Mouse (Mus musculus) macrophage (primary cell): ENCODE data around the gene Tmbim6. TPM values are rescaled to one million over a fixed set of nuclear protein-coding genes. Genes with fewer than 3 reads are reported as not detected.
"Not testable (repeated sequence)": the region's sequence is repeated elsewhere in the genome, so short reads cannot be mapped to it uniquely, and the experiment has no call there.

Source experiments
- H3K27ac ChIP-seq: fragments of 350-480 bp; formaldehyde crosslinking; 2 replicates; pipeline ENCODE4 v1.9.0; 2021
- H3K36me3 ChIP-seq: fragments of 350-480 bp; formaldehyde crosslinking; 2 replicates; pipeline ENCODE4 v1.9.0; 2021; ENCODE audit errors: inconsistent target
- H3K4me3 ChIP-seq: fragments of 350-480 bp; formaldehyde crosslinking; 2 replicates; pipeline ENCODE4 v1.9.0; 2021; ENCODE audit errors: inconsistent target
- H3K79me2 ChIP-seq: fragments of 350-480 bp; formaldehyde crosslinking; 2 replicates; pipeline ENCODE4 v1.9.0; 2021; ENCODE audit errors: inconsistent target
- WGBS: methylation state at CpG from one replicate; pipeline ENCODE4 v1.1.7; 2026; ENCODE audit warnings: inconsistent platforms; ENCODE audit not compliant: missing documents; 5-methylcytosine and 5-hydroxymethylcytosine counted together
- polyA plus RNA-seq: library from polyadenylated mRNA; stranded (reverse); fragments of 250-400 nt; gene quantifications from 3 replicates; pipeline ENCODE4 v1.2.4, GENCODE M21; 2018; ENCODE audit warnings: inconsistent platforms

Gene Tmbim6
- polyA plus RNA-seq, 1 experiment from 2014 or later, result 449 TPM

DNA sequence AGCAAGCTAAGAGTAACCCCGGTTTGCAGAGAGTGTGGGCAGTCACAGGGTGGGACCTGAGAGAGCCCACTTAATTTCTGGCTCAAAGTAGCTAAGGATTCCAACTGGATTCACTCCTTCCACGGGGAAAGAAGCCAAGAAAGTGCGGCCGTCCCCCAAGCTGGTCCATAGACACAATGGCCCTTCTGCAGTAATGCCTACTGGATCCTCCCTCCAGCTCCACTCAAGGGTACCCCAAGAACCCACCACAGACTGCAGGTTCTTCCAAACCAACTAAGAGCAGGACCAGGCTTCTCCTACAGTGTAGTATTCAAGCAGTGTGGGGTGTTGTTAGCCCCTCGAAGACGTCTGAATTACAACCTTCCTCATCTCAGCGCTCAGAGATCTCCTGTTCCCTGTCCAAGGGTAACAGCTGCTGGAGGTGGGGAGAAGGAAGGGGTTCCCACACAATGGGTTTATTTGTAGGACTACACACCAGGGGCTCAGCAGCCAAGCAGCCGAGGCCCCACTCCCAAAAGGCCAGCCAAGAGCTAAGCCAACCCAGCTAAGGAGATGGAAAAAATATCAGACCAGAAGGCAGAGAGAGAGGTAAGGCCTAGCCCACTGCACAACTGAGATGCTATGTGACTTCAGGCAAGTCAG lies 48.3 kb downstream of the Tmbim6 start:
- H3K79me2 ChIP-seq, result no peaks in the 10 kb centered on the region; the same call in 1 of the 2 replicates
- no peak overlapping the region for H3K27ac ChIP-seq
- no peak overlapping the region for H3K4me3 ChIP-seq
- H3K36me3 ChIP-seq, result no peaks in the 10 kb centered on the region
- 91% methylated on average over 8 of the region's 8 CpGs for WGBS

DNA sequence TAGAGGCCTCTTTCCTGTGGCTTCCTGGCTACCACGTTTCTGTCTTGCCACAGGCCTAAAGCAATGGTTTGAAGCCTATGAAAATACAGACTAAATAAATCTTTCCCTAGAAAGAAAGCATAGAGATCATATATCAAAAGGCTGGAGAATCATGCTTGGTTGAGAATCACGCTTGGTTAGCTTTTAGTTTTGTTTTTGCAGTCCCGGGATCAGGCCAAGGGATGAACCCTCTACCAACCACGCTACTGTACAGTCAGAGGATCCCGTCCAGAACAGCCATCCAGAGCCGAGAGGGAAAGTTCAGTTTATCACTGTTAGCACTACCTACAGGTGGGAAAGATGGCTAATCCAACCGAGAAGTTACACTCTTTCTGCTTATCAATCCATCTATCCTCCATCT lies 49.7 kb downstream of the Tmbim6 start:
- H3K4me3 ChIP-seq, result no peak overlapping the region
- H3K79me2 ChIP-seq, result no peaks in the 10 kb centered on the region; the same call in 1 of the 2 replicates
- no peaks in the 10 kb centered on the region for H3K36me3 ChIP-seq
- 85% methylated on average over 7 of the region's 7 CpGs for WGBS
- no peak overlapping the region for H3K27ac ChIP-seq

DNA sequence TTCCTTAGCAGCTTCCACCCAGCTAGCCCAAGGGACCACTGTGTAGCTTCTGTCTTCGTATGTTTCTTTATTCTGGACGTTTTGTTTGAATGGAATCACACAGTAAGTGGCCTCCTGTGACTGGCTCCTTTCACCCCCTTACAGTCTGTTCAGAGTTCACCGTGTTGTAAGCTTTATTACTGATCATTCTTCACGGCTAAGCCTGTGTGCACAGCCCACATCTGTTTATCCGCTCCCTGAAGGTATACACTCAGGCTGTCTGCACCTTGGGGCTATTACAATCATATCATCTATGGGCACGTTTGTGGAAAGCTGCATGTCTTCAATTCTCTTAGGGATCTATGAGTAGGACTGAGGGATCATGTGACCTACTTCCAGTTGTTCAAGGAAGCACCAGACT lies 52.9 kb downstream of the Tmbim6 start:
- WGBS, result 91% methylated on average over 6 of the region's 6 CpGs
- Histone ChIP-seq H3K4me3 (no peak overlapping the region), H3K36me3 (no peaks in the 10 kb centered on the region), H3K27ac (no peak overlapping the region), H3K79me2 (peaks cover 5% of the 10 kb centered on the region; the same call in 1 of the 2 replicates)

DNA sequence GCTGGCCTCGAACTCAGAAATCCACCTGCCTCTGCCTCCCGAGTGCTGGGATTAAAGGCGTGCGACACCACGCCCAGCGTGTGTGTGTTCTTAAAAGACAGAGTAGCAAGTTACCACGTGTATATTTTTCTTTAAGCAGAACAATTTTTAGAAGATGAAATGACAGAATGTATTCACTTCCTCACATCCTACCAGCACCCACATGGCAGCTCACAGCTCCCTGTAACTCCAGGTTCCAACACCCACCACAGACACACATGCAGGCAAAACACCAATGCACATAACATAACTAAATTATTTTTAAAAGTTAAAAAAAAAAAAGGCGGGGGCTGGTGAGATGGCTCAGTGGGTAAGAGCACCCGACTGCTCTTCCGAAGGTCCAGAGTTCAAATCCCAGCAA lies 53.5 kb downstream of the Tmbim6 start:
- not testable (repeated sequence) for H3K36me3 ChIP-seq, H3K79me2 ChIP-seq, H3K4me3 ChIP-seq, H3K27ac ChIP-seq
- 84% methylated on average over 7 of the region's 10 CpGs for WGBS

DNA sequence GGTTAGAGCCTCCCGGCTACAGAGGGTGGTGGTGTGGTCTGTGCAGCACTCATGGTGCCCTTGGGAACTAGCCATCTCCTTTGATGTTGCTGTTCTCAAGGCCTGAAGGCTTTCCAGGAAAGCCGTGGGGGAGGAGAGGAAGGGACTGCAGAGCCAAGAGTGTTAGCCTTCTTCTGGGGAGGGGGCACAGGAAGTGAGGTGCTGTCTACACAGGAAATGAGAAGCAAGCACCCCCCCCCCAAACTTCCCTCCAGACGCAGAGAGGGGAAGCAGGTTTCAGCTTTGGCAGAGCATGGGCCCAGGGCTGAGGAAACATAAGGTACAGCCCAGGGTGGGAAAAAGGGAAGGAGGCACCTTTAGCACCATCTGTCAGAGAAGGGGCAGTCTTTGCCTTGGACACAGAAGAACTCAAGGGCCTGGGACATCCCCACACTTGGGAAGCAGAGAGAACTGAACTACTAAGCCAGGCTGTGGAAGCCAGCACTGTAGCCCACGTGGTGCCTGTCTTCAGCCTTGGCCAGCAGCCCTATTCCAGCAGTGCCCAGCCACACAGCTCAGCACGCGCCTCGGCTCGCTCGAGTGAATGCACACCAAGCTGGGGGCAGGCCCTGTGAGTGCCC lies 56.6 kb downstream of the Tmbim6 start:
- H3K36me3 ChIP-seq, result no peaks in the 10 kb centered on the region
- peaks cover 22% of the 10 kb centered on the region; the same call in 1 of the 2 replicates for H3K79me2 ChIP-seq
- H3K4me3 ChIP-seq, result no peak overlapping the region
- WGBS, result 42% methylated on average over 5 of the region's 9 CpGs
- H3K27ac ChIP-seq, result no peak overlapping the region

DNA sequence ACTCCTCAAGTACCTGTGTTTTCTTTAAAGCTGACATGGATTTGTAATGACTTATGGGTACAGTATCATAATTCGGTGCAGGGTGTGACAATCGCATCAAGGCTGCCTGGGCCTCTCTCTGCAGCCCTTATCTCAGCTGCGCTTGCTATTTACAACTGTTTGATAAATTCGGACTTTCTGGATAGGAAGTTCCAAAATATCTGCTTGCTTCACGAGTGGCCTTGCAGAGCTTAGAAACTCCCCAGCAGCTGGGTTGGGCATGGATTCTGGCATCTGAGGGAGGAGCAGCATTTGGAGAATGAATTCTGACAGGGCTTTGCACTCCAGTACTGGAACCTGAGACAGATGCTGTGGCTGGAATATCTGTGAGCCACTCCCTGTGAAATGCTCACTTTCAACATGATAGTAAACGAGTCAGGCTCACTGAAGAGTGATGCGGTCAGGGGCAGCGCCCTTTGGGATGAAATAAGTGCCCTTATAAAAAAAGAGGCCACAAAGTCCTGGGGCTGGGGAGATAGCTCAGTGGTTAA lies 57.1 kb downstream of the Tmbim6 start:
- no peak overlapping the region for H3K4me3 ChIP-seq
- H3K36me3 ChIP-seq, result no peaks in the 10 kb centered on the region
- H3K79me2 ChIP-seq, result peaks cover 28% of the 10 kb centered on the region; the same call in 1 of the 2 replicates
- no peak overlapping the region for H3K27ac ChIP-seq
- WGBS, result 70% methylated on average over 8 of the region's 8 CpGs

DNA sequence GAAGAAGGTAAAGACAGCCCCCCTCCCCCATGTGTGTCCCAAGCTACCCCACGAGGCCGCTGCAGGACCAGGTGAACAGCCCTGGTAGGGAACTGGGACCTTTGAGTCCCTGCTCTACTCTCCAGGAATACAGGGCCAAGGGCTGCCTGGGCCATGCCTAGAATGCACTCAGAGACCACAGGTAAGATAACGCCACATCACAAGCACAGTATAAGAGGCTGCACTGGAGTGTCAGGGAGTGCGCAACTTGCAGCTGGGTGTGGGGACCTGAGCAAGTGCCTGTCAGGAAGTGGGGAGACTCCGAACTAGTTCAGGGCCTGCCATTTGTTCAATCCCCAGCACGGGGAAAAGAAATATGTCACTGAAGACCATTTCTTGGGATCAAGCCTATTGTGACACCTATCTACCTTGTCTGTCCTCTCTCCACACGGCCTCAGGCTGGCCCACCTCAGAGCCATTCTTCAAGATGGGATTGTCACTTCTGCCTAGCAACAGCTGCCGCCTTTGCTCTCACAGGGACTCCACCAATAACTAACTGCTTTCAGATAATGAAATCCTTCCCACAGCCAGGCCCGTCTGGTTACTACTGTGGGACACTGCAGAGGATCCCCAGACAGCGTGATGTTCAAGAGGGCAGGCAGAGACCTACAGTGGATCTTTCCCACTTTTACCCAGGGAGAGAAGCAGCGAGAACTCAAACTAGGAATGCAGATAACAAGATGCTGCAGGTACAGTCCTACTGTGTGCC lies 60.6 kb downstream of the Tmbim6 start:
- H3K27ac ChIP-seq, result no peak overlapping the region
- WGBS, result 95% methylated on average over 11 of the region's 11 CpGs
- H3K79me2 ChIP-seq, result peaks cover 40% of the 10 kb centered on the region; the same call in 1 of the 2 replicates
- H3K36me3 ChIP-seq, result no peaks in the 10 kb centered on the region
- H3K4me3 ChIP-seq, result no peak overlapping the region

DNA sequence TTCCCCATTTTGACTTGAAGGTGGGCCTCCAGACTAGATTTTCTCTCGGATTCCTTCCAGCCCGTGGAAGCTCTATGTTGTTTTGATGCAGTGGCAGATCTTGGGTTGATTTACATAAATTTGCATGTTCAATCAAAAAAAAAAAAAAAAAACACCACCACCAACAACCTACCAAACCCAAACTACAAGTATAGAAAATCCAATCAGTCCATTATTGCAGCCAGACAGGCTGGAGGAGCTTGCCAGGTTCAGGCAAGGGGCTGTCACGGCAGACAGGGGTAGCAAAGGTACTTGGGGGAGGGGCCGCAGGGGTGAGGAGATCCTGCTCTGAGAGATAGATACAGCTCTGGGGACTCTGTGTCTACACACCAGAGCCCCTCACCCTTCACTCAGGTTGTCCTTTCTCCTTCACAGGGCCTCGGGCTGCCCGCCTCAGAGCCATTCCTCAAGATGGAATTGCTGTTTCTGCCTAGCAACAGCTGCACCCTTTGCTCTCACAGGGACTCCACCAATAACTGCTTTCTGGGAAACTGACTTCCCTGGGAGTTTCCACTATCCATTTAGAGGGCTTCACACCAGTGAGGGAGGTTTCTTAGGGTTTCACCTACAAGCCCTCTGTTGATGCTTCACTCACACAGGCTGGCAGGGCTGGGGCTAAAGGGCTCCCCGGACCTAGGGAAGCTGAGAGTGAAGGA lies 62.0 kb downstream of the Tmbim6 start:
- H3K36me3 ChIP-seq, result no peaks in the 10 kb centered on the region
- WGBS, result 98% methylated on average over 5 of the region's 7 CpGs

DNA sequence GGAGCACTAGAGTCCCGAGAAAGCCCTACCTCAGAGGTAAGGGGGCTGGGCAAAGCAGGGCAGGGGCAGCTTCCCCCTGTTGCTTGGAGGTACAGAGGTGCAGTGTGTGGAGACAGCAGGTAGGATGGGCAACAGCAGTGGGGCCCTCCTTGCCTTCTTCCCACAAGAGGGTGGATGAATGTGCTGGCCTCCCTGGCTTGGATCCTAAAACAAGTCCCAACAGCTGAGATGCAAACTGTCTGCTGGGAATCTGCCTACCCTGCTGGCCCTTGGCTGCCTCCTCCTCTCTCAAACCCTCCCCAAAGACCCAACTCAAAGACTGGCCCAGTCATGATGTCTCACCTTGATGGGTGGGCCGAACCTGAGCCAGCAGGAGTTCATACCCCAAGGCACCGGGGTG lies 62.7 kb downstream of the Tmbim6 start:
- H3K36me3 ChIP-seq, result no peaks in the 10 kb centered on the region
- H3K4me3 ChIP-seq, result no peak overlapping the region
- H3K27ac ChIP-seq, result no peak overlapping the region
- 100% methylated on average over 3 of the region's 3 CpGs for WGBS
- peaks cover 36% of the 10 kb centered on the region; the same call in 1 of the 2 replicates for H3K79me2 ChIP-seq

More for the DNA sequence above, 62.0 kb downstream of the Tmbim6 start:
- peaks cover 36% of the 10 kb centered on the region; the same call in 1 of the 2 replicates for H3K79me2 ChIP-seq
- no peak overlapping the region for H3K4me3 ChIP-seq
- no peak overlapping the region for H3K27ac ChIP-seq

DNA sequence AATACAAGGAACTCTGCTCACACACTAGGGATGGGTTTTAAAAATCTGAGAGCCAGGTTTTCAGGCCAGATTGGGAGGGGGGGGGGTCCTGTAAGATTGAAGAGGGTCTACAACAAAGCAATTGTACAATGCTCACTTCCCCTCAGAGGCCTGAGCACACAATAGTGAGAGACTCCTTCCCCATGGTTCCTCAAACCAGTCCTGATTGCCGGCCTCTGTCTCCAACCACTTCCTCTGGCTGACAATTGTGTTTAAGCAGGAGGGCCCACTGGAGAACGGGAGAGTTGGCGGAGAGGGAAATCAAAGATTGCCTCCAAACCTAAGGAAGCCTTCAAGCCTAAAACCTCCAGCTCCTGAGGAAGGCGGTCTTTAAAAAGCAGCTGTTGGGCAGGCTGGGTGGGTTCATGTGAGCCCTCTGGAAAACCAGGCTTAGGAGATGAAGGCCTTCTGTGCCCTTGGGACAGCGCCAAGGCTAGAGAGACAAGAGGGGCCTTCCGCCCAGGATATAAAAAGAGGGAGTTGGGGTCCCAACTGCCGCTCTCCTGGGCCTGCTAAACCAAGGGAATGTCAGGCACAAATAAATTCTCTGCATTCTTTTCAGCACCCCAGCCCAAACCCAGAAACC lies 63.8 kb downstream of the Tmbim6 start:
- no peaks in the 10 kb centered on the region for H3K36me3 ChIP-seq
- H3K27ac ChIP-seq, result peak overlapping the region; percentile 57
- H3K4me3 ChIP-seq, result peak overlapping the region; percentile 45
- WGBS, result 14% methylated on average over 7 of the region's 7 CpGs
- peaks cover 36% of the 10 kb centered on the region; the same call in 1 of the 2 replicates for H3K79me2 ChIP-seq

DNA sequence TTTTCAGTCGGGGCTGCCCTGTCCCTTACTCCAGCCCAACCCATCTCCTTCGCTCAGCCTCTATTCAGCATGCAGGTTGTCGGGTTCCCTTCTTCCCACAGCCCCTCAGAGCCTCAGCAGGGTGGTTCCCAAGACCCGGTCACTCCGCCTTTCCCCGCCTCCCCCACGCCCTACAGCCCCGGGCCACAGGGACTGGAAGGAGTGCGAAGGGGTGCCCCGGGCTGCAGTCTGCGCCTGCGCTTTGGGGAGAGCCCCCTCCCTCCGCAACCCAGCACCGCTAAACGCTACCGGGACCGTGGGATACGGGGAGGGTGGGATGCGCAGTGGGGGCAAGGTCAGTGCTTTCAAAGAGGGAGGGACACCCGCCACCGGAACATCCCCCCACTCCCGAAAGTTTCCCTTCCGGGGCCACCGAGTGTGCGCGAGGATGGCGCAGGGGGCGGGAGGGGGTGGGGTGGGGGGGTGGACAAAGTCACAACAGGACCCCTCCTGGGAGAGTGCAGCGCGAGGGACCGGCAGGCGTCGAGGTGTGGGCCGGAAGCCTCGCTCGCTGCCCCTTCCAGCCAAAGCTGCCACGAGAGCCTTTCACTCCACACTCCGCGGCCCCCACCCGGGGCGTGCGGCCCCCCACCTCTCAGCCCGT lies 64.4 kb downstream of the Tmbim6 start:
- H3K4me3 ChIP-seq, result peak overlapping the region; percentile 45
- WGBS, result under 1% methylated on average over 38 of the region's 43 CpGs
- H3K27ac ChIP-seq, result peak overlapping the region; percentile 57

DNA sequence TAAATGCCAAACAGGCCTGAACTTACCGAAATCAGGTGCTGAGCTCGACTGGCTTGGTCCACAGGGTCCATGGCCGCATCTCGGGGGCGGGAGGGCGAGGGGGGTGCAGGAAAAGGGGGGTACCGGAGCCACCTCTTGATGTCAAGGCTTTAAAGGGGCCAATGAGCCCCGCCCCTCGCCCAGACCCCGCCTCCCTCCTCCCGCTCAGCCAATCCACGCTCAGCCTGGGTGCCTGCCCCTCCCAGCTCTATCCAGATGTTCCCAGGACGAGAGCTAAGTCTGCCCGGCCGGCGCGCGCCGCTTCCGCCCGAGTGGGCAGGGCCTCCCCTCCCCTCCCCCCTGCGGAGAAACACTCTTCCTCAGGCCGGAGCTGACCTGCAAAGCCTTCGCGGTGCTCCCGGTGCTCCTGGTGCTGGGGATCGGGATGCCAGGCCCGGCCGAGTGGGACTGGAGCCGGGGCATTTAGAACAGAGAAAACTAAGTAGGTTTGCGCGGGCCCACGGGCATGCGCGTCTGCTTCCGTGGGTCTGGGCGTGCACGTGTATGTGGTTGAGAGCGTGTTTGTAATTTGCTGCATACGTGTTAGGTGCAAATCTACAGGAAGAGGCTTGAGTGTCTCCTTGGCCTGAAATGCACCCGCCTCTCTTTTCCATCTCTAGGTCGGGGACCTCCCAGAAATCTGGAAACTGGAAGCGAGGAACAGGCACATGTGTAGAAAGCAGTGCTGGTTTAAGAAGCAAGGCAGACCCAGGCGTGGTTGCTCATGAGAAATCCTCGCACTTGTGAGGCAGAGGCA lies 65.1 kb downstream of the Tmbim6 start, which contains the start of gene Nckap5l:
Gene Nckap5l, minus strand, starts transcription at position 143 of the 796 bp plus-strand sequence.
- H3K79me2 ChIP-seq, result peaks cover 33% of the 10 kb centered on the region; the same call in 1 of the 2 replicates
- H3K36me3 ChIP-seq, result no peaks in the 10 kb centered on the region
- peak within 1 kb of the TSS; percentile 45 for H3K4me3 ChIP-seq
- peak within 1 kb of the TSS; percentile 57 for H3K27ac ChIP-seq
- WGBS, result 1% methylated on average over 44 of the region's 45 CpGs

More for the DNA sequence above, 64.4 kb downstream of the Tmbim6 start:
- H3K79me2 ChIP-seq, result peaks cover 36% of the 10 kb centered on the region; the same call in 1 of the 2 replicates
- H3K36me3 ChIP-seq, result no peaks in the 10 kb centered on the region
